Mouse (Mus musculus): ENCODE results near the gene Ctdnep1. TPM values are rescaled to one million over a fixed set of nuclear protein-coding genes. Genes with fewer than 3 reads are reported as not detected.

Ctdnep1 gene
- polyA plus RNA-seq, 1 experiment from 2014 or later = 25.3 TPM

DNA sequence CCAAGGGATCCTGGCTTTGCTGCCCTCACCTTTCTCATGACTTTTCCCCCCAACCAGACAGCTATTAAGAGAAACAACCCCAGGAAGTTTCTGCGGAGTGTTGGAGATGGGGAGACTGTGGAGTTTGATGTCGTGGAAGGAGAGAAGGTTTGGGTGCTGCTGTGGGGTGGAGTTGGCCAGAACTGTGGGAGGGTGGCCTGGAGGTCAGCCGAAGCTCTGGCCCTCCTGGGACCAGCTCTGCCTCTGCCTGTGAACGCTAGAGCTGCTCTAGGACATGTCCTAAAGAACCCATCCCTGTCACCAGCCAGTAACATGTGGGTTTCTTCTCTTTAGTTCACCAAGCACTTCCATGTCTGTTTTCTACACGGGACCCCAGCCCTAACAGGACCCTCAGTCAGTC is 41.8 kb upstream of the Ctdnep1 start:
- H3K27ac ChIP-seq (replicated peaks) = no peak overlapping the region
- peaks cover 59% of the 10 kb centered on the region for H3K27me3 ChIP-seq (replicated peaks; ENCODE audit: low read depth, poor library complexity, severe bottlenecking)
- no peaks in the 10 kb centered on the region for H3K9me3 ChIP-seq
- peaks cover 28% of the 10 kb centered on the region for H3K36me3 ChIP-seq (replicated peaks)
- WGBS = 74% methylated on average over 5 of the region's 5 CpGs
- H3K4me1 ChIP-seq = peaks cover 51% of the 10 kb centered on the region
- H3K4me3 ChIP-seq = no peak overlapping the region; the same call in 1 of the 2 replicates
- DNase-seq (ENCODE audit: low spot score) = no peak

DNA sequence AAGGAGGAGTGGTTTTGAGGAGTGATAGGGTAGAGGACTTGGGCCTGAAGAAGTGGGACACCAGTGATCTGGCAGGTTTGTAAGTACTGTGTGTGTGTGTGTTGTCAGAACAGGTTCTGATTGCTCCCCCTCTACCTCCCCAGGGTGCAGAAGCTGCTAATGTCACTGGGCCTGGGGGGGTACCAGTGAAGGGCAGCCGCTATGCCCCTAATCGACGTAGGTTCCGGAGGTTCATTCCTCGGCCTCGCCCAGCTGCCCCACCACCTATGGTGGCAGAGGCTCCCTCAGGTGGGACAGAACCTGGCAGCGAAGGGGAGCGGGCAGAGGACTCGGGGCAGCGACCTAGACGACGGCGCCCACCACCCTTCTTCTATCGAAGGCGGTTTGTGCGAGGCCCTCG is 41.2 kb upstream of the Ctdnep1 start:
- no peak overlapping the region for H3K4me3 ChIP-seq
- no peak for DNase-seq (ENCODE audit: low spot score)
- peaks cover 56% of the 10 kb centered on the region for H3K27me3 ChIP-seq (replicated peaks; ENCODE audit: low read depth, poor library complexity, severe bottlenecking)
- H3K4me1 ChIP-seq = peaks cover 45% of the 10 kb centered on the region
- H3K36me3 ChIP-seq (replicated peaks) = peaks cover 33% of the 10 kb centered on the region
- WGBS = 90% methylated on average over 17 of the region's 17 CpGs
- H3K27ac ChIP-seq (replicated peaks) = no peak overlapping the region
- no peaks in the 10 kb centered on the region for H3K9me3 ChIP-seq

DNA sequence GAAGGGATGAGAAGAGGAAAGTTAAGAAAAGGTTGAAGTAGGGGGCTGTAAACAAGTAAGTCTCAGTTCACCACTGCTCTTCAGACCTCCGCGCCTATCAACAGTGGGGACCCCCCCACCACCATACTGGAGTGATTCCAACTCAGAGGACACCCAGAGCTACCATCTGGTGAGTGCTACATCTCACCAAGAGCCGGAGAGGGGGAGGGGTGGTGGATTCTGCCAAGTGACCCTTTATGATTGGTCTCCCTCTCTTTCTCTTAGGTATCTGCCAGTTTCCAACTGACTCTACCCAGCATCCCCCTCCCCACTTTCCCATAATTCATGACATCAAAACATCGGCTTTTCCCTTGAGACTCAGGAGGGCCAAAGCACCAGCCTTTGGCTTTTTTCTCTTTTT is 40.0 kb upstream of the Ctdnep1 start:
- no peak overlapping the region for H3K27ac ChIP-seq (replicated peaks)
- no peak overlapping the region for H3K4me3 ChIP-seq
- WGBS = 84% methylated on average over 4 of the region's 4 CpGs
- DNase-seq (ENCODE audit: low spot score) = no peak
- H3K36me3 ChIP-seq (replicated peaks) = peaks cover 46% of the 10 kb centered on the region
- no peaks in the 10 kb centered on the region for H3K9me3 ChIP-seq
- H3K4me1 ChIP-seq = peaks cover 36% of the 10 kb centered on the region
- H3K27me3 ChIP-seq (replicated peaks; ENCODE audit: low read depth, poor library complexity, severe bottlenecking) = peaks cover 45% of the 10 kb centered on the region

DNA sequence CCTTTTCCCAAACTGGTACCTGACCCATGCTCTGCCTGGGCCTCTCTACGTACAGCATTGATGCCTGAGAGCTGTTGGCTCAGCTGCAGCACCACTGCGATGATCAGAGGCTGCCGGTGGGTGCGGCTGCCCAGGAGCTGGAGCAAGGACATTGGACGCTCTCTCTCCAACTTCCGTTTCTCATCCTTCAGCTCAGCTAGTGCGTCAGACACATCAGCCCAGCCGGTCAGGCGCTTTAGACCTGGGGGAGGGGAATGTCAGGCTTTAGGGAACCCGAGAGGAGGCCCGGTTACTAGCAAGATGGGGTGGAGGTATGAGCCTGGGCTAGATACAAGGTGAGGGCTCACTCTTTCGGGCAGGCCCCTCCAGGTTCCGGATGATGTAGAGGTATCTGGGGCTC is 35.7 kb upstream of the Ctdnep1 start:
- peaks cover 52% of the 10 kb centered on the region for H3K36me3 ChIP-seq (replicated peaks)
- DNase-seq (ENCODE audit: low spot score) = no peak
- peaks cover 4% of the 10 kb centered on the region; the same call in 1 of the 2 replicates for H3K27me3 ChIP-seq (replicated peaks; ENCODE audit: low read depth, poor library complexity, severe bottlenecking)
- no peak overlapping the region; the same call in 1 of the 2 replicates for H3K27ac ChIP-seq (replicated peaks)
- H3K4me1 ChIP-seq = peaks cover 34% of the 10 kb centered on the region
- WGBS = 80% methylated on average over 13 of the region's 13 CpGs
- peak overlapping the region; percentile 62; the same call in 1 of the 2 replicates for H3K4me3 ChIP-seq
- H3K9me3 ChIP-seq = no peaks in the 10 kb centered on the region

DNA sequence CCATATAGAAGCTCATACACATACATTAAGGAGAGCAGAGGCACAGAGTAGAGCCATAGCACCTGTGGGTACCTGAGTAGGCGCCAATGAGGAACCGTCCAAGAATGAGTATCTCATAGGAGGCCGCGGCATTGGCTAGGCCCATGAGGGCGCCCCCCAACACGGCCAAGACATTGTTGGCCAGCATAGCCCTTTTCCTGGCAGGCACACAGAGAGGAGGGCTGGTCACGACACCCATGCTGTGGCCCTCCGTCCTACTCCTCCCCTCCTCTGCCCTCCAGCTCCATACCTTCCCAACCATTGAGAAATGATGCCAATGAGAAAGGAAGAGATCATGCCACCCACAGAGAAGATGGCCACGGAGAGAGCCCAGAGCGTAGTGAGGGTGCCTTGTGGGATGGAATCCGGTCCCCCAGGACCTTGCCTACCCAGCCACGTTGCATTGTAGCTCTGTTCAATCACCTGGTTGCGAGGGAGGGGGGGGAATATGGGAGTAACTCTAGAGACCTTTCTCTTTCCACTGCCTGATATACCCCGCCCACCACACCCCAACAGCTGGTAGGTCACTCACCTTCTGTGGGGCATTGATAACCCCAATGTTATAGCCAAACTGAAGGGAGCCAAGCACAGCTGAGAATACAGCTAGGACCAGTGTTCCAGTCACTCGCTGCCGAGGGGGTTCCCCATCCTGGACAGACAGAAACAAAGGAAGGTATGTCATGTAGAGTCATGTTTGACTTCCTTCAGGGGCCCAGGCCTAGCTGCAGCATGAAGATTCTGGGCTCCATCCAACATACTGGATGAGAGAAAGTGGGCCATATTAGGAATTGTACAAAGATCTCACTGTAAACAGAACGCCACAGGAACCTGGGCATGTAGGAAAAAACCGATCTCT is 34.7 kb upstream of the Ctdnep1 start:
- no peak for DNase-seq (ENCODE audit: low spot score)
- no peaks in the 10 kb centered on the region for H3K9me3 ChIP-seq
- WGBS = 92% methylated on average over 18 of the region's 18 CpGs
- peaks cover 3% of the 10 kb centered on the region; the same call in 1 of the 2 replicates for H3K27me3 ChIP-seq (replicated peaks; ENCODE audit: low read depth, poor library complexity, severe bottlenecking)
- peak overlapping the region; percentile 57; the same call in 1 of the 2 replicates for H3K27ac ChIP-seq (replicated peaks)
- H3K36me3 ChIP-seq (replicated peaks) = peaks cover 52% of the 10 kb centered on the region
- peaks cover 34% of the 10 kb centered on the region for H3K4me1 ChIP-seq
- H3K4me3 ChIP-seq = peak overlapping the region; percentile 62

DNA sequence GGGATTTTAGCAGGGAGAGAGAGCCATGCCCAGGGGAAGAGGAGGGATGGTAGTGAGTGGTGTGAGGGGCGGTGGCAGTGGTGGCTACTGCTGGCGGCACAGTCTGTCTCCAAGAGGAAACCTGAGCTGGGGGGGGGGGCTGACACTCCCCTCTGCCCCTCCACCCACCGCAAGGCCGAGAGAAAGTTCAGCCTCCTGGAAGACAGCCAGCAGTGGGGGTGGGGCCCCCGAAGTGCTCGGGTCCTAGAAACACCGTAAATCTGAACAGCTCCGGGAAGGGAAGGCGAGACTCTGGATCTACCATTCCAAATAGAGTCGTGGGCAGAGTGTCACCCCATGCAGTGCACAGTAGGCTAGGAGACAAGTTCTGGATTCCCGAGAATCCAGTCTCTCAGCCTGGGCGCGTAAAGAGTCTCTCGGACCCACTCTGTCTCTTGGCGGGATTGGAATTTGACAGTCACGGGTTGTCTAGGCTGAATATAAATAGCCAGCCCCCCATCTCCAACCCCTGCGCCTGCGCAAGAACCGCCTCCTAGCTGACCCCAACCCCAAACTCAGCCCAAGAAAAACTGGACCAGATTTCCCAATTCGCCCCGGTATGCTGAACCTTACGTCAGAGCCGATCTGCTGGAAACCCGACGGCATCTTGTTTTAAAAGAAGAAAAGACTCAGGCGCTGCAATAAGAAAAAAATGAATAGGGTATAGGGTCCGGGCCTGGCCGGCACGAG is 33.5 kb upstream of the Ctdnep1 start:
- peak overlapping the region; percentile 95 for H3K27ac ChIP-seq (replicated peaks)
- H3K9me3 ChIP-seq = no peaks in the 10 kb centered on the region
- peaks cover 9% of the 10 kb centered on the region; the same call in 1 of the 2 replicates for H3K27me3 ChIP-seq (replicated peaks; ENCODE audit: low read depth, poor library complexity, severe bottlenecking)
- peak; percentile 78 for DNase-seq (ENCODE audit: low spot score)
- peaks cover 41% of the 10 kb centered on the region for H3K36me3 ChIP-seq (replicated peaks)
- H3K4me3 ChIP-seq = peak overlapping the region; percentile 62
- WGBS = 3% methylated on average over 29 of the region's 29 CpGs
- peaks cover 34% of the 10 kb centered on the region for H3K4me1 ChIP-seq

DNA sequence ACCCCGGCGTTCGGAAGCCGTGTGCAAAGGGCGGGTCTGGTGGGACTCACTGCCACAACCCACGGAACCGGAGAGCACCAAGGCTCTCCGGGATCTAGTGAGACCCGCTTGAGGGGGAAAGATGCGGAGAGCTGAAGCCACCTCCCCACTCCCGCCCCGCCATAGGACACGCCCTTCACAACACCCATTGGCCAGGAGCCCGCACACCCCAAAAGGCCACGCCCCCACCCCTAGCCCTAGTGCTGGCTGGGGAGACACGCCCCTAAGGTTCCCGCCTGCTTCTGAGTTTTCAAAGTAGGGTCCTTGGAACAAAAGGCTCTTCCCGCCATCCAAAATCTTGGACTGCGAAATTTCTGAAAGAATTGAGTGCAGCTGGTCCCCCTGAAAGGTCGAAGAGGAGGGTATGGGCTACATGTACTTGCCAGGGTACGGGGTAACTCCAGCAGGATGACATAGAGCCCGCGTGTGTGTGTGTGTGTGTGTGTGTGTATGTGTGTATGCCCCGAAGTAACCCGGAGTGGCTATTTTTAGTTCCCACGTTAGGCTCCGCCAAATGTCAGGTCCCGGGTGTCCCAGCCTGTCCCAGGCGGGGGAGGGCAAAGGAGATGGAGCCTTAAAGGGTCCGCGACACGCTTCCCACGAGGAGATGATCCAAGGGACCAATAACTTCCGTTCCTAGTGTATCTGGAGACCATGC is 32.7 kb upstream of the Ctdnep1 start, which contains the start of gene Slc2a4:
Gene Slc2a4, minus strand, starts transcription at position 123 of the 697 bp plus-strand sequence.
- Histone ChIP-seq H3K4me1 (peaks cover 34% of the 10 kb centered on the region), H3K4me3 (peak within 1 kb of the TSS; percentile 62), H3K36me3 (replicated peaks) (peaks cover 33% of the 10 kb centered on the region), H3K27ac (replicated peaks) (peak within 1 kb of the TSS; percentile 95), H3K27me3 (replicated peaks; ENCODE audit: low read depth, poor library complexity, severe bottlenecking) (peaks cover 10% of the 10 kb centered on the region; the same call in 1 of the 2 replicates), H3K9me3 (no peaks in the 10 kb centered on the region)
- WGBS = under 1% methylated on average over 34 of the region's 34 CpGs
- DNase-seq (ENCODE audit: low spot score) = peak; percentile 99

DNA sequence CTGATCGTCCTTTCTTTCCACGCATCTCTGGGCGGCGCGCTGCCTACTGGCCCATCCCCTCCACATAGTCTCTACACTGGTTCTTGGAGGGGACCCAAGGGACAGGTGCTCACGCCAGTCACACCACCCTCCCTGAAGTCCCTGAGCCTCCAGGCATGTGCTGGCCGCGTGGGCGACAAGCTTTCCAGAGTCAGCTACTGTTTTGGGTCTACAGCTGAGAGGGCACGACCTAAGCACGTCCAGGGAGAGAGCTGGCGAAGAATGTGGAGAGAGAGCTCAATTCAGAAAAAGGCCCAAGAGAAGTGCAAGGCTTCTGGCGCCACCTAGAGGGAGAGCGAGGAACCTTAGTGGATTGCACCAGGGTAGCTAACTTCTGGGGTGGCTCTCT is 32.2 kb upstream of the Ctdnep1 start:
- 1% methylated on average over 14 of the region's 14 CpGs for WGBS
- H3K4me3 ChIP-seq = peak overlapping the region; percentile 62
- H3K27me3 ChIP-seq (replicated peaks; ENCODE audit: low read depth, poor library complexity, severe bottlenecking) = peaks cover 10% of the 10 kb centered on the region; the same call in 1 of the 2 replicates
- H3K4me1 ChIP-seq = peaks cover 34% of the 10 kb centered on the region
- no peaks in the 10 kb centered on the region for H3K9me3 ChIP-seq
- DNase-seq (ENCODE audit: low spot score) = peak; percentile 91
- peaks cover 28% of the 10 kb centered on the region for H3K36me3 ChIP-seq (replicated peaks)
- peak overlapping the region; percentile 95 for H3K27ac ChIP-seq (replicated peaks)

DNA sequence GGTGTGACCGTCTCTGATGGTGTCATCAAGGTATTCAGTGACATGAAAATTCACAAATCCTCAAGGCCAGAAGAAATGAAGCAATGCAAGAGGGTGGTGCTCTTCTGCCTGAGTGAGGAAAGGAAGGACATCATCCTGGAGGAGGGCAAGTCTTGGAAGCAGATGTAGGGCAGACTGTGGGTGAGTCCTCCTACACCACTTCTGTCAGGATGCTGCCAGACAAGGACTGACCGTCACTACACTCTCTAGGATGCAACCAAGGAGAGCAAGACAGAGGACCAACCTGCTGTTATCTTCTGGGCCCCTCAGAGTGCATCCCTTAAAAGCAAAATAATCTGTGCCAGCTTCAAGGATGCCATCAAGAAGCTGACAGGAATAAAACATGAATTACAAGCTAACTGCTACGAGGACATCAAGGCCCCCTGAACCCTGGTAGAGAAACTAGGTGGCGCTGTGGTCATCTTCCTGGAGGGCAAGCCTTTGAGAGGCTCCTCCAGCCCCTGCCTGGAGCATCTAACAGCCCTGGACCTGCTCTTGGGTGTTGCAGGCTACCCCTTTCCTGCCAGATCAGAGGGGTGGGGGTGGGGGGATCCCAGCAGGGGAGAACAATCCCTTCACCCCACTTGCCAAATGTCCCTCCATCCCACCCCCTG is 30.0 kb upstream of the Ctdnep1 start:
- no peak for DNase-seq (ENCODE audit: low spot score)
- H3K27me3 ChIP-seq (replicated peaks; ENCODE audit: low read depth, poor library complexity, severe bottlenecking) = peaks cover 10% of the 10 kb centered on the region
- WGBS = 43% methylated on average over 4 of the region's 4 CpGs

DNA sequence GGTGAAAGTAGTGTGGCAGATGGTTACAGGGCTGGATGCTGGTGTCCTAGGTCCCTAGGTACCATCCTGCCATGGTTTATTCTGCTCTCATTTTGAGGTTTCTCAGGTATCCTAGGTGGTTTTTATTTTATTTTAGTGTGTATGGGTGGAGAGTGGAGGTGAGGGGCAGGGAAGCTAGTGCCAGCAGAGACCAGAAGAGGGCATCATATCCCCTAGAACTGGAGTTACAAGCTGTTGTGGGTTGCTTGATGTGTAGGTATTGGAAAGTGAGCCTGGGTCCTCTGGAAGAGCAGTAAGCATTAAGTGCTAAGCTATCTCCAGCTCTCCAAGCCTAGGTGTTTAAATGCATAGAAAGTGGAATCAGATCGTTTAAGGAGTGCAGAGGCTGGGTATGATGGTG is 28.7 kb upstream of the Ctdnep1 start:
- Histone ChIP-seq H3K27ac (replicated peaks) (no peak overlapping the region), H3K27me3 (replicated peaks; ENCODE audit: low read depth, poor library complexity, severe bottlenecking) (peaks cover 10% of the 10 kb centered on the region), H3K9me3 (no peaks in the 10 kb centered on the region), H3K4me1 (peaks cover 19% of the 10 kb centered on the region), H3K36me3 (replicated peaks) (no peaks in the 10 kb centered on the region), H3K4me3 (no peak overlapping the region)
- no peak for DNase-seq (ENCODE audit: low spot score)
- 49% methylated on average over 1 of the region's 1 CpGs for WGBS

More for the DNA sequence above, 30.0 kb upstream of the Ctdnep1 start:
- H3K4me3 ChIP-seq = no peak overlapping the region
- H3K4me1 ChIP-seq = peaks cover 32% of the 10 kb centered on the region
- peaks cover 6% of the 10 kb centered on the region for H3K36me3 ChIP-seq (replicated peaks)
- H3K27ac ChIP-seq (replicated peaks) = no peak overlapping the region
- no peaks in the 10 kb centered on the region for H3K9me3 ChIP-seq

DNA sequence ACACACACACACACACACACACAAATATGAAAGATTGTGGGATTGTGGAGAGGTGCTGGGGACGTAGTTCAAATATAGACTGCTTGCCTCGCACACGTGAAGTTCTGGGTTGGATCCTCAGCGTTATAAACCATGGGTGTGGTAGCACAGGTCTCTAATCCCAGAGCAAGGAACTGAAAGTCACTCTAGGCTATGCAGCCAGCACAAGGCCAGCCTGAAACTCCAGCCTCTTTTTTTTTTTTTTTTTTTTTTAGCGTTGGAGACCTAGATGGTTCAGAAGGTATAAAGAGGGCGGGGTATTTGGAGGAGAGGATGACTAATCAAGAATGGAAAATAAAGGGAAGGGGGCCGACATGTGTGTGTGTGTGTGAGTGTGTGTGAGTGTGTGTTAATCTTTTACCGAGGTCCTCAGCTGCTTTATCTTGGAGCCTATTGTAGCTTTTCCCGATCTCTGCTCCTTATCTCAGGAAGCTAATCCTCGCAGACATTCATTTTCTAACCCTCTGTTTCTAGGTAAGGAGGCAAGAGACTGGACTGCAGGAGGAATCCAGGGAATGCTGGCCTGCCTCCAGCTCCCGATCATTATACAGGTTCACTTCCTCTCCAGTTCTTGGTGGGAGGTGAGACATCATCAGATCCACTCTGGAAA is 27.6 kb upstream of the Ctdnep1 start:
- Histone ChIP-seq H3K36me3 (replicated peaks) (no peaks in the 10 kb centered on the region), H3K27ac (replicated peaks) (no peak overlapping the region), H3K9me3 (no peaks in the 10 kb centered on the region), H3K4me3 (no peak overlapping the region), H3K4me1 (peaks cover 10% of the 10 kb centered on the region), H3K27me3 (replicated peaks; ENCODE audit: low read depth, poor library complexity, severe bottlenecking) (peaks cover 10% of the 10 kb centered on the region)
- 76% methylated on average over 11 of the region's 11 CpGs for WGBS
- no peak for DNase-seq (ENCODE audit: low spot score)
